Mouse (Mus musculus): Measurements from ENCODE around the gene Galr2. TPM values are rescaled to one million over a fixed set of nuclear protein-coding genes. Genes with fewer than 3 reads are reported as not detected.

Galr2 gene
- polyA plus RNA-seq, 1 experiment from 2014 or later, result 0.27 TPM

- no peak overlapping the region for H3K27ac ChIP-seq (replicated peaks)
- no peaks in the 10 kb centered on the region for H3K27me3 ChIP-seq
- H3K4me3 ChIP-seq (replicated peaks), result no peak overlapping the region
- no peak overlapping the region for H3K9ac ChIP-seq
- peaks cover 5% of the 10 kb centered on the region; the same call in 1 of the 2 replicates for H3K4me1 ChIP-seq
- peaks cover 82% of the 10 kb centered on the region for H3K36me3 ChIP-seq
- no peak for ATAC-seq (ENCODE audit: insufficient number of reproducible peaks, low FRiP score, low TSS enrichment, low read depth)
- 92% methylated on average over 13 of the region's 13 CpGs for WGBS
- H3K4me2 ChIP-seq (replicated peaks), result no peak overlapping the region
- no peaks in the 10 kb centered on the region for H3K9me3 ChIP-seq (replicated peaks)
Observed at GRCm38 (mm10) chr11:116292401-116292800, 11.7 kb downstream of the Galr2 start.

GRCm38 (mm10) chr11:116293538-116294137 is 12.9 kb downstream of the Galr2 start:
- Histone ChIP-seq H3K36me3 (peaks cover 80% of the 10 kb centered on the region), H3K9ac (no peak overlapping the region), H3K27me3 (no peaks in the 10 kb centered on the region), H3K9me3 (replicated peaks) (no peaks in the 10 kb centered on the region), H3K4me2 (replicated peaks) (no peak overlapping the region), H3K4me1 (peaks cover 5% of the 10 kb centered on the region; the same call in 1 of the 2 replicates), H3K27ac (replicated peaks) (no peak overlapping the region), H3K4me3 (replicated peaks) (no peak overlapping the region)
- ATAC-seq (ENCODE audit: insufficient number of reproducible peaks, low FRiP score, low TSS enrichment, low read depth), result no peak; the same call in 1 of the 2 replicates
- WGBS, result 83% methylated on average over 12 of the region's 12 CpGs

- Histone ChIP-seq H3K4me3 (replicated peaks) (no peak overlapping the region), H3K4me2 (replicated peaks) (no peak overlapping the region), H3K27me3 (no peaks in the 10 kb centered on the region), H3K9me3 (replicated peaks) (no peaks in the 10 kb centered on the region), H3K4me1 (peaks cover 5% of the 10 kb centered on the region; the same call in 1 of the 2 replicates), H3K27ac (replicated peaks) (no peak overlapping the region), H3K9ac (no peak overlapping the region), H3K36me3 (peaks cover 80% of the 10 kb centered on the region)
- ATAC-seq (ENCODE audit: insufficient number of reproducible peaks, low FRiP score, low TSS enrichment, low read depth), result no peak
- WGBS, result 32% methylated on average over 5 of the region's 5 CpGs
Observed at GRCm38 (mm10) chr11:116294319-116294718, 13.6 kb downstream of the Galr2 start.

- ATAC-seq (ENCODE audit: insufficient number of reproducible peaks, low FRiP score, low TSS enrichment, low read depth), result no peak
- 82% methylated on average over 8 of the region's 8 CpGs for WGBS
- H3K27me3 ChIP-seq, result no peaks in the 10 kb centered on the region
- no peak overlapping the region for H3K9ac ChIP-seq
- H3K9me3 ChIP-seq (replicated peaks), result no peaks in the 10 kb centered on the region
- H3K36me3 ChIP-seq, result peaks cover 80% of the 10 kb centered on the region
- H3K4me3 ChIP-seq (replicated peaks), result no peak overlapping the region
- H3K27ac ChIP-seq (replicated peaks), result no peak overlapping the region
- no peak overlapping the region for H3K4me2 ChIP-seq (replicated peaks)
- peaks cover 5% of the 10 kb centered on the region; the same call in 1 of the 2 replicates for H3K4me1 ChIP-seq
Observed at GRCm38 (mm10) chr11:116296191-116296734, 15.5 kb downstream of the Galr2 start.

GRCm38 (mm10) chr11:116297017-116297416 is 16.3 kb downstream of the Galr2 start:
- Histone ChIP-seq H3K4me1 (peaks cover 5% of the 10 kb centered on the region; the same call in 1 of the 2 replicates), H3K27ac (replicated peaks) (no peak overlapping the region), H3K36me3 (peaks cover 79% of the 10 kb centered on the region), H3K9me3 (replicated peaks) (no peaks in the 10 kb centered on the region), H3K27me3 (no peaks in the 10 kb centered on the region), H3K9ac (no peak overlapping the region), H3K4me2 (replicated peaks) (no peak overlapping the region), H3K4me3 (replicated peaks) (no peak overlapping the region)
- ATAC-seq (ENCODE audit: insufficient number of reproducible peaks, low FRiP score, low TSS enrichment, low read depth), result no peak
- 73% methylated on average over 3 of the region's 3 CpGs for WGBS

GRCm38 (mm10) chr11:116298221-116298620 is 17.5 kb downstream of the Galr2 start:
- ATAC-seq (ENCODE audit: insufficient number of reproducible peaks, low FRiP score, low TSS enrichment, low read depth), result no peak
- Histone ChIP-seq H3K4me3 (replicated peaks) (no peak overlapping the region), H3K27me3 (no peaks in the 10 kb centered on the region), H3K36me3 (peaks cover 80% of the 10 kb centered on the region), H3K4me2 (replicated peaks) (no peak overlapping the region), H3K27ac (replicated peaks) (no peak overlapping the region), H3K9me3 (replicated peaks) (no peaks in the 10 kb centered on the region), H3K9ac (no peak overlapping the region), H3K4me1 (peaks cover 5% of the 10 kb centered on the region; the same call in 1 of the 2 replicates)
- WGBS, result 89% methylated on average over 11 of the region's 11 CpGs

GRCm38 (mm10) chr11:116298621-116299020 is 17.9 kb downstream of the Galr2 start:
- ATAC-seq (ENCODE audit: insufficient number of reproducible peaks, low FRiP score, low TSS enrichment, low read depth), result no peak
- Histone ChIP-seq H3K4me3 (replicated peaks) (no peak overlapping the region), H3K4me1 (peaks cover 5% of the 10 kb centered on the region; the same call in 1 of the 2 replicates), H3K36me3 (peaks cover 84% of the 10 kb centered on the region), H3K4me2 (replicated peaks) (no peak overlapping the region), H3K9me3 (replicated peaks) (no peaks in the 10 kb centered on the region), H3K27me3 (no peaks in the 10 kb centered on the region), H3K9ac (no peak overlapping the region), H3K27ac (replicated peaks) (no peak overlapping the region)
- WGBS, result 91% methylated on average over 6 of the region's 6 CpGs

- 94% methylated on average over 2 of the region's 2 CpGs for WGBS
- H3K4me3 ChIP-seq (replicated peaks), result peak overlapping the region; percentile 73
- H3K9ac ChIP-seq, result no peak overlapping the region
- H3K27me3 ChIP-seq, result no peaks in the 10 kb centered on the region
- H3K9me3 ChIP-seq (replicated peaks), result no peaks in the 10 kb centered on the region
- H3K4me2 ChIP-seq (replicated peaks), result peak overlapping the region; percentile 81
- H3K27ac ChIP-seq (replicated peaks), result no peak overlapping the region
- H3K4me1 ChIP-seq, result peaks cover 9% of the 10 kb centered on the region
- H3K36me3 ChIP-seq, result peaks cover 45% of the 10 kb centered on the region
- ATAC-seq (ENCODE audit: insufficient number of reproducible peaks, low FRiP score, low TSS enrichment, low read depth), result no peak
Observed at GRCm38 (mm10) chr11:116305423-116305822, 24.7 kb downstream of the Galr2 start.

GRCm38 (mm10) chr11:116306126-116306982 is 25.6 kb downstream of the Galr2 start:
- peak; percentile 86 for ATAC-seq (ENCODE audit: insufficient number of reproducible peaks, low FRiP score, low TSS enrichment, low read depth)
- peak overlapping the region; percentile 81 for H3K4me2 ChIP-seq (replicated peaks)
- H3K36me3 ChIP-seq, result peaks cover 35% of the 10 kb centered on the region
- H3K9me3 ChIP-seq (replicated peaks), result no peaks in the 10 kb centered on the region
- H3K9ac ChIP-seq, result peak overlapping the region; percentile 72
- no peaks in the 10 kb centered on the region for H3K27me3 ChIP-seq
- 2% methylated on average over 53 of the region's 53 CpGs for WGBS
- H3K27ac ChIP-seq (replicated peaks), result peak overlapping the region; percentile 29; the same call in 1 of the 2 replicates
- H3K4me1 ChIP-seq, result peaks cover 12% of the 10 kb centered on the region
- H3K4me3 ChIP-seq (replicated peaks), result peak overlapping the region; percentile 73

- Histone ChIP-seq H3K9me3 (replicated peaks) (no peaks in the 10 kb centered on the region), H3K4me2 (replicated peaks) (peak within 1 kb of the TSS; percentile 81), H3K4me3 (replicated peaks) (peak within 1 kb of the TSS; percentile 73), H3K36me3 (peaks cover 28% of the 10 kb centered on the region), H3K27me3 (no peaks in the 10 kb centered on the region), H3K9ac (peak within 1 kb of the TSS; percentile 72), H3K27ac (replicated peaks) (peak within 1 kb of the TSS; percentile 29; the same call in 1 of the 2 replicates), H3K4me1 (peaks cover 20% of the 10 kb centered on the region)
- WGBS, result 75% methylated on average over 10 of the region's 10 CpGs
- ATAC-seq (ENCODE audit: insufficient number of reproducible peaks, low FRiP score, low TSS enrichment, low read depth), result 0 out of 2 replicates have a peak, but pooled peaks have one; percentile 15
Observed at GRCm38 (mm10) chr11:116307019-116307725, 26.4 kb downstream of the Galr2 start, which contains the start of gene Exoc7. Gene Exoc7, minus strand, starts transcription at chr11:116307233.

Measured in embryonic facial prominence, embryonic 15.5 days (tissue).